Comparison of ENCODE assay signal across 23 mouse cellular contexts in the genomic region with DNA sequence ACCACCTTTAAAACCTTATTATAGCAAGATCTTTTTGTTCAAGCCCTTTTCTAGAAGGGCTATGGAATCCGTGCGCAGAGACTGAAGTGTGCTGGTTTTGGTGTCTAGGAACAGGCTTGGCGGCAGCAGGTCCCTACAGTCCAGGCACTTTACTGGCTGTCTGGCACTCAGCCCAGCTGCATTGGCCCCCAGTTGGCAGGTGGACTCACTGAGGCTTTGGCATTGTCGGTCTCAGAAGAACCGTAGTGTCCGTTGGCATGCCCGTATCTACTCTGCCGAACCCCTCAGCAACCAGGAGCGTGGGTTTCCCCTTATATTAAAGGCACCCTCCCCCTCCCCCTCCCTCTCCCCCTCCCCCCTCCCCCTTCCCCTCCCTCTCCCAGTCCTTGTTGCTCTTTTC.
DNase-seq lines count a peak whose midpoint lies in the region; ATAC-seq lines count a peak whose summit lies in the region.
"Had no signal": no experiment of that assay in that cellular context is flagged by ENCODE, and none has a peak within 500 bp of the region (broad histone marks: within the 10 kb centered on the region; RNA-seq: fewer than 3 reads in every experiment).

No protein-coding gene starts in this region.

- H3K4me3 ChIP-seq in hindbrain, embryonic 13.5 days: no peak overlapping the region
- H3K4me3 ChIP-seq in hindbrain, embryonic 10.5 days: no peak overlapping the region
- no peak overlapping the region for H3K4me3 ChIP-seq in midbrain, embryonic 16.5 days (ENCODE audit: low read depth, low read length)
- H3K4me3 ChIP-seq in midbrain, embryonic 10.5 days: no peak overlapping the region
- H3K4me3 ChIP-seq: embryonic facial prominence, embryonic 13.5 days; heart, adult 2 months; heart, embryonic 15.5 days; kidney, embryonic 15.5 days; limb, embryonic 13.5 days; liver, embryonic 13.5 days; myocyte; stomach, embryonic 15.5 days had no signal

- H3K4me1 ChIP-seq in hindbrain, embryonic 13.5 days (replicated peaks): peaks cover 22% of the 10 kb centered on the region
- peaks cover 6% of the 10 kb centered on the region; the same call in 1 of the 2 replicates for H3K4me1 ChIP-seq in hindbrain, embryonic 10.5 days (replicated peaks)
- peaks cover 10% of the 10 kb centered on the region for H3K4me1 ChIP-seq in midbrain, embryonic 16.5 days (ENCODE audit: control insufficient read depth, insufficient read depth, low read length)
- peaks cover 22% of the 10 kb centered on the region for H3K4me1 ChIP-seq in midbrain, embryonic 10.5 days

- no peak overlapping the region for H3K9ac ChIP-seq in hindbrain, embryonic 13.5 days
- H3K9ac ChIP-seq in midbrain, embryonic 16.5 days (ENCODE audit: low read depth, low read length): no peak overlapping the region
- H3K9ac ChIP-seq: embryonic facial prominence, embryonic 13.5 days; heart, embryonic 15.5 days; kidney, embryonic 15.5 days; limb, embryonic 13.5 days; liver, embryonic 13.5 days; lung, embryonic 14.5 days; stomach, embryonic 15.5 days had no signal

- ATAC-seq in cerebellum, adult (ENCODE audit: insufficient number of reproducible peaks, low FRiP score, low TSS enrichment): no peak
- ATAC-seq in hindbrain, embryonic 13.5 days (ENCODE audit: low FRiP score): peak; percentile 38
- peak; percentile 50; the same call in 1 of the 2 replicates for ATAC-seq in midbrain, embryonic 16.5 days
- ATAC-seq: intestine, embryonic 16.5 days had no signal

- H3K4me2 ChIP-seq in hindbrain, embryonic 13.5 days: no peak overlapping the region
- H3K4me2 ChIP-seq in midbrain, embryonic 16.5 days (ENCODE audit: low read length): no peak overlapping the region
- H3K4me2 ChIP-seq: embryonic facial prominence, embryonic 13.5 days; heart, embryonic 15.5 days; kidney, embryonic 15.5 days; limb, embryonic 13.5 days; liver, embryonic 13.5 days; lung, embryonic 14.5 days; stomach, embryonic 15.5 days had no signal

- peaks cover 57% of the 10 kb centered on the region for H3K36me3 ChIP-seq in hindbrain, embryonic 13.5 days
- H3K36me3 ChIP-seq in hindbrain, embryonic 10.5 days: peaks cover 74% of the 10 kb centered on the region
- H3K36me3 ChIP-seq in midbrain, embryonic 16.5 days (ENCODE audit: control insufficient read depth, insufficient read depth, low read length): peaks cover 21% of the 10 kb centered on the region
- peaks cover 66% of the 10 kb centered on the region for H3K36me3 ChIP-seq in midbrain, embryonic 10.5 days

- no peaks in the 10 kb centered on the region for H3K27me3 ChIP-seq in hindbrain, embryonic 13.5 days
- no peaks in the 10 kb centered on the region for H3K27me3 ChIP-seq in hindbrain, embryonic 10.5 days (ENCODE audit: insufficient read depth, poor library complexity, severe bottlenecking)
- H3K27me3 ChIP-seq in midbrain, embryonic 16.5 days (ENCODE audit: control insufficient read depth, insufficient read depth, low read depth, low read length): no peaks in the 10 kb centered on the region
- H3K27me3 ChIP-seq in midbrain, embryonic 10.5 days (ENCODE audit: low read depth, poor library complexity, severe bottlenecking): no peaks in the 10 kb centered on the region
- H3K27me3 ChIP-seq: embryonic facial prominence, embryonic 13.5 days; heart, embryonic 15.5 days; kidney, embryonic 15.5 days; limb, embryonic 13.5 days; liver, embryonic 13.5 days; stomach, embryonic 15.5 days had no signal

- DNase-seq in cerebellum, postnatal 10 days: peak; percentile 62 to 79
- no peak for DNase-seq in hindbrain, embryonic 10.5 days (ENCODE audit: low spot score)
- no peak for DNase-seq in midbrain, embryonic 10.5 days (ENCODE audit: low spot score)
- DNase-seq in thymus, postnatal 4 days: no peak
- DNase-seq: B cell, adult 2 months; gastrocnemius, postnatal 14 days; heart, adult 2 months; heart, postnatal 4 days; kidney, postnatal 4 days; liver, embryonic 13.5 days; lung, embryonic 14.5 days; retina, postnatal 1 day; thymus, adult 18-20 months had no signal

- H3K9me3 ChIP-seq in hindbrain, embryonic 13.5 days: no peaks in the 10 kb centered on the region
- H3K9me3 ChIP-seq in hindbrain, embryonic 10.5 days: no peaks in the 10 kb centered on the region
- H3K9me3 ChIP-seq in midbrain, embryonic 16.5 days (replicated peaks; ENCODE audit: control insufficient read depth, low read length, poor library complexity, severe bottlenecking): no peaks in the 10 kb centered on the region
- no peaks in the 10 kb centered on the region for H3K9me3 ChIP-seq in midbrain, embryonic 10.5 days (replicated peaks)
- H3K9me3 ChIP-seq: embryonic facial prominence, embryonic 13.5 days; heart, embryonic 15.5 days; kidney, embryonic 15.5 days; limb, embryonic 13.5 days; liver, embryonic 13.5 days; stomach, embryonic 15.5 days had no signal

- 0 out of 2 replicates have a peak overlapping the region, but pooled peaks have one; percentile 18 for H3K27ac ChIP-seq in hindbrain, embryonic 13.5 days
- H3K27ac ChIP-seq in hindbrain, embryonic 10.5 days: no peak overlapping the region
- H3K27ac ChIP-seq in midbrain, embryonic 16.5 days (ENCODE audit: low read length): no peak overlapping the region
- H3K27ac ChIP-seq in midbrain, embryonic 10.5 days (replicated peaks): no peak overlapping the region
- H3K27ac ChIP-seq: embryonic facial prominence, embryonic 13.5 days; heart, adult 2 months; heart, embryonic 15.5 days; kidney, embryonic 15.5 days; limb, embryonic 13.5 days; liver, embryonic 13.5 days; stomach, embryonic 15.5 days had no signal

- WGBS in hindbrain, embryonic 13.5 days: 74% methylated on average over 9 of the region's 9 CpGs
- 91% methylated on average over 9 of the region's 9 CpGs for whole genome bisulfite sequencing in hindbrain, embryonic 10.5 days
- 76% methylated on average over 9 of the region's 9 CpGs for WGBS in midbrain, embryonic 16.5 days
- 94% methylated on average over 9 of the region's 9 CpGs for WGBS in midbrain, embryonic 10.5 days

Comparison
In these comparisons a context has a peak if more than half of its experiments do, and no peak if none do; other contexts are left out.
1. DNase-seq: peak in cerebellum, postnatal 10 days (2 of 2); none in hindbrain, embryonic 10.5 days (single experiment), midbrain, embryonic 10.5 days (single experiment) and thymus, postnatal 4 days (single experiment).